Mouse (Mus musculus): ENCODE data around the gene Dnajc7.

- TF ChIP-seq POLR2A (IDR thresholded peaks at IDR 0.05; ENCODE audit: borderline replicate concordance, control insufficient read depth, low read depth, low read length) (no peak), CTCF (IDR thresholded peaks at IDR 0.05; ENCODE audit: control insufficient read depth, insufficient read depth, low read length) (no peak)
These were observed 3.6 kb downstream of the Dnajc7 start for GRCm38 (mm10) chr11:100616332-100616731.

All from bone marrow, adult 2 months (tissue).